Mouse (Mus musculus): Measurements from ENCODE around the gene Hecw2.

The Hecw2 gene

DNA sequence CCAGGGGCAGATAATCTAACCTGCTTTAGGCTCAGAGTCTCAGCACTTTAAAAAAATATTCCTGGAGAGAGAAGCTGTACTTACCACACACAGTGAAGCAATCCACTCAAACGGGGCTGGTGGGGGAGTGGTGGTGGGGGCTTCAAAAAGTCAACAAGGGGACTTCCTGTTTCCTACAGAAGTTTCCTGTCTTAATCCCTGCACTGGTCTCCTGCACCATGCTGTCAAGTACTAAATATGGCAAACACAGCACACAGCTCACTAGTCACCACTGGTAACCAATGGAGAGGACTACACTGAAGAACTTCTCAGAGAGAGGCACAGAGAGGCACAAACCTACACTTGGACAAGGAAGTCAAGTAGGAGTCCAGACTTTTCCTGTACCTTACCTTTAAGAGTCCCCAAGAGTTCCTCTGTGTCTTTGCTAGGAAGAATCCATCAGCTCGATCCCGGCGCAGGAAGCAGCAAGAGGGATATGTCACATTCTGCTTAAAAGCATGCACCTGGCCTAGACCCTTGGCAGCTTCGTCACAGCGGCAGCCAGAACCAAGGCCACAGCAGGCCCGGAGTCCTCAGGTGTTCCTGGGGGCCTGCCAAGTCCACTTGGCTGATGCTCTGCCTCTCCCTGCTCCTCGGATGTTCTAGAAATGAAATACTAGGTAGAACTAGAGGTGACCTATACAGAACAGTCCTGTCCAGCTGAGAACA, 217.0 kb downstream of the Hecw2 start:
- 72% methylated on average over 8 of the region's 8 CpGs for WGBS

- WGBS: 85% methylated on average over 5 of the region's 5 CpGs
Observed at GRCm38 (mm10) chr1:53976721-53977120, 218.2 kb downstream of the Hecw2 start.

- WGBS: 90% methylated on average over 8 of the region's 8 CpGs
Observed at GRCm38 (mm10) chr1:53976100-53976499, 218.9 kb downstream of the Hecw2 start.

- WGBS: 47% methylated on average over 5 of the region's 5 CpGs
Observed at GRCm38 (mm10) chr1:53974941-53975340, 220.0 kb downstream of the Hecw2 start.

- 61% methylated on average over 5 of the region's 5 CpGs for WGBS
Observed at GRCm38 (mm10) chr1:53970326-53970977, 224.5 kb downstream of the Hecw2 start.

- 47% methylated on average over 5 of the region's 5 CpGs for WGBS
Observed at GRCm38 (mm10) chr1:53952395-53952794, 242.6 kb downstream of the Hecw2 start.

- WGBS: 70% methylated on average over 2 of the region's 2 CpGs
Observed at GRCm38 (mm10) chr1:53945815-53946214, 249.2 kb downstream of the Hecw2 start.

DNA sequence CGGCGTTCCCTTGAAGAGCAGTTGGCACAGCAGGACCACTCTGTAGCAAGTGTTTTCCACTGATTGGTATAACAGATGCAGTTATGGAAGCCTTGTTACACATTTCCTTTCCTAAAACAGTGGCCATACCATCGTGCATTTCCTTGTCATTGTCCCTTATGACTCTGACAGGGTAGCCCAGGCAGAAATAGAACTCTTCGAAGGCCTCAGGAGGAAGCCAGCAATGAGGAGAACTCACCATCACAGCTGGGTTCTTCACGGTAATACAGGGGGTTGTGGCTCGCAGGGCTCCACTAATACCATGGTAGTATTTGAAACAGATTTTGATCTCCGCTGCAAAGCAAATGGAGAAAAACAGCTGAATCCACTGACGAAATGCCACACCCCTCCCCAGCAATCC, 252.5 kb downstream of the Hecw2 start:
- 72% methylated on average over 8 of the region's 8 CpGs for WGBS

DNA sequence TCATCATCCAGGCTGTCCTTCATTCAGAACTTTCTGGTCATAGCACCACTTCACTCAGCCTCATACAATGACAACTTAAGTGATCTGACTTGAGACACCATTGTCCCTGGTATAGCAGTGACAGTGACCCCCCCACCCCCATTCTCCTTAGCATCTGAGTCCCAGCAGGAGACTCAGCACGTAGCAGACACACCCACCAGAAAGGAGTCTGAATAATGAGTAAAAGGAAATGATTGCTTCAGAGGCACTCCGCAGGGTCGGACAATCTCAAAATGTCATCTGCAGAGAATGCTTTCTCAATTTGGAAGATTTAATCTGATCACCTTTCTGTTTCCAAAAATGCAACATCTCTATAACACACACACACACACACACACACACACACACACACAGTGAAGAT, 253.4 kb downstream of the Hecw2 start:
- 65% methylated on average over 3 of the region's 3 CpGs for WGBS

DNA sequence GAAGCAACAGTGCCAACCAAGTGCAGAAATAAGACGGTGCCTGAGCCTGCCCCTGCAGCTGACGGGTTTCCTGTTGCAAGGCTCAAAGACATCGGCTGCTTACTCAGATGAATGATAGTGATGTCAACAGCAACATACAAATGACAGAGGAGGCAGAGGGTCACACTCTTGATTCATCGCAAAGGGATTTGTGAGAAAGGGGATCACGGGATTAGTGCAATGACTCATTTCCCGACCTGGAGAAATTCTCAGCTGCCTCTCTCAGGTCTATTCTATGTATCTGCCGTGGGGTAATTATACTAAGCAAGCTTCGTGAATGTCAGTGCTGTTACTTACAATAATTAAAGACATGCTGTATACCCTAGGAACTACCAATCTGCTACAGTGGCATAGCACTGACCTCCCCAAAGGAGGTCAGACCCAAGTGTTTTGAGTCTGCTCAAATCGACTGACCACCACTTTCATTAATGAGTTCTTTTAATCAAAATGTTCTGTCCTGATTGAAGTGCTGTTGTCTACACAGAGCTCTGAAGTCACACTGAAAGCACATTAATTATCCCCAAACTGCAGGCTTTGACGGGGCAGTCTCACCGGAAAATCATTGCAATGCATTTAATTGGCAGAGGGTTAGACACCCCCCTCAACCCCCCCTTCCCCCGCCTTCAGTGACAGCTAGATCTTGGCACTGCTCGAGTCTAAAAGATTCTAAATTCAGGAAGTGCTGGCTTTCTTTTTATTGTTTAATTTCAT, 254.5 kb downstream of the Hecw2 start:
- 10% methylated on average over 13 of the region's 13 CpGs for WGBS

- WGBS: 63% methylated on average over 4 of the region's 4 CpGs
Observed at GRCm38 (mm10) chr1:53939291-53939690, 255.7 kb downstream of the Hecw2 start.

- 68% methylated on average over 2 of the region's 2 CpGs for WGBS
Observed at GRCm38 (mm10) chr1:53933308-53933707, 261.7 kb downstream of the Hecw2 start.

- WGBS: 74% methylated on average over 3 of the region's 3 CpGs
Observed at GRCm38 (mm10) chr1:53931314-53931713, 263.7 kb downstream of the Hecw2 start.

DNA sequence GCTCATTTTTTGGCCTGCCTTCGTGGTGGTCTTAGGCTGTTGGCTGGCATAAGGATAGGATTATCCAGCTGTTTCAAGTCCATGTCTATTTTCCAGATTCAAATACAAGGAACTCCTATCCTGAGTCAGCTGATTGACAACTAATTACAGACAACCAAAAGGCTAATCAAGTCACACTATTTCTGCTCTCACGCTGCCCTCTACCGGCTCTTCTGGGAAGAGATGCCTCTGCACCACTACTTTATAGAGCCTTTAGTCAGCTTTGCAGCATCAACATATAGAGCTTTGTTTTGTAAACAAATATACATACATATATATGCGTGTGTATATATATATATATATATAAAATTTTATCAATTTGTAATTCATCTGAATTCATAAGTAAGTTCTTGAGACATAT, 267.4 kb downstream of the Hecw2 start:
- 32% methylated on average over 4 of the region's 4 CpGs for WGBS

DNA sequence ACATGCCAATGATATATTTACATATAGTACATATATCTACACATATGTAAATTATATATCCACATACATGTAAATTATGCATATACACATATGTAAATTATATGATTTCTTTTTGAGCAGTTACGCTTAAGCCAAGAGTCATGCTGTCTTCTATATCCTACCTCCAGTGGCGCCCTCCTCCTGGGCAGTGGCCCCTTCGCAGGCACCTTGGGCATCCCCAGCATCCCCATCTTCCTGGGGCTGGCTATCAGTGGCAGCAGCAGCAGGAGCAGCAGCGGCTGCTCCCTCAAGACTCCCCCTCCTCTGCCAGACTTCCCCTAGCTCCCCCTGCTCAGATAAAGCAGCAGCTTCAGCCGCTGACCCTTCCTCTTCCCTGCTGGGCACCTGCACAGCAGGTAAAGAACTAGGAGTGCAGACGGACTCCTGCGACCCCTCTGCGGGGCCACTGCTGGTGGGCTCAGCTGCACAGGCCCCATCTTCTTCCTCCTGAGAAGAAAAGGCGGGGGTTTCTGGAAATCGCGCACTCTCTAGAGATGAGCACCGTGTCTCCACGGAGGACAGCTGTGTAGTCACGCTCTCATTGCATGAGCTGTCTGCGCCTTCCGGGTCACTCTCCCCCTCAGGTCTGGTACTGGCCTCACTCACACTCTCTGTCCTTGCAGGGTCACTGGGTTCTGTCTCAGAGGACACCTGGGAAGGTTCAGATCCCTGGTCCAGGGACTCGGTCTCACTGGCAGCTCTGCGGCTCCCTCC, 269.6 kb downstream of the Hecw2 start:
- WGBS: 71% methylated on average over 18 of the region's 18 CpGs

DNA sequence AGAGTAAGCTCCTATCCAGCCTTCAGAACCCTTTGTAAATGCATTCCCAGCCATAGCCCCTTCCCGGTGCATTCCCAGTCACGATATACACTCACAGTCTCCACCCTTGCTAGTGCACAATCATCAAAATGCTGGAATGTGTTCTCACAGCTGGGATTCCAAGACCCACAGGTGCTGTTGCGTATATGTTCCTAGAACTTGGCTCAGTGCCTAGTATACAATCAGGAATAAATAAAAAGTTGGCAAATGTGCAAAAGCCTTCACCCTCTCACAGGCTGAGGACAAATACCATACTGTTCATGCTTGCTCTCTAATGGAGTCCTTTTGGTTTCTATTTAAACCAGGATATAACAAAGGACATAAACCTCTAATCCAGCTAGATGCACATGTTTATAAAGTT, 283.1 kb downstream of the Hecw2 start:
- 61% methylated on average over 3 of the region's 3 CpGs for WGBS

GRCm38 (mm10) chr1:53910251-53910650, 284.7 kb downstream of the Hecw2 start:
- 58% methylated on average over 1 of the region's 1 CpGs for WGBS

GRCm38 (mm10) chr1:53909118-53909517, 285.9 kb downstream of the Hecw2 start:
- WGBS: under 1% methylated on average over 3 of the region's 3 CpGs

DNA sequence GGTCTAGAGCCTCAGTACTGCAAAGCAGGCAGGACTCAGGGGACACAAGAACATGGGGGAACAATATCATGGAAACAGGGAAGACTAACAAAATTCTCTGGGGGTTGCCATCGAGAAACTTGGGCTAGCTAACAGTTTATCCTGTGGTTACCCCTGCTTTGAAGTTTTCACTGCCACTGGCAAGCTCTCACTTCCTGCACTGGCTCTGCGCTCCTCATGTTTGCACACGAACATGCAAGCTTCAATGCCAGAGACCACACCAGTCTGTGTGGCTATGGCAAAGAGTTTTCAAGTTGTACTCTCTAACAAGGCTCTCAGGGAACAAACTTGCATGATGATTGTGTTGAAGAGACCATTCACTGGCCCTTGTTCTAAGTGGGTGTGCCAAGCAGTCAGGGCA, 288.8 kb downstream of the Hecw2 start:
- 64% methylated on average over 3 of the region's 3 CpGs for WGBS

- 97% methylated on average over 2 of the region's 2 CpGs for WGBS
Observed at GRCm38 (mm10) chr1:53900416-53900815, 294.6 kb downstream of the Hecw2 start.

DNA sequence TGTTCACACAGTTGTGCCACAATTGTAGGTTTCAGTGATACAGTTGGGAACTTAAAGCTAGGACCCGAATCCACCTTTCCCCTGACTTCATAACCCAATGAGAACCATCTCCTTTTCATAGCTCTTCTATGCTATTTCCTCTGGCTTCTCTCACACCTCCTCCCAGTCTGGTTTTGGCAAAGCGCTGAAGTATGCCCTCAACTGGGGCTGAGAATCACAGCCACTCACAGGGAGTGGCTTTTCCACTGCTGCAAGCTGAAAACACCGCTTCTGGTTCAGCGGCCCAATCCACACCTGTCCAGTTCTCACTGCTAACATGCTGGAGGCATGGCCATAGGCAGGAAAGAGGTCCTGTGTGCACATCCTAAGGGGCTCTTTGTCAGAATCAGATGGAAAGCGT, 300.7 kb downstream of the Hecw2 start:
- 73% methylated on average over 5 of the region's 5 CpGs for WGBS

DNA sequence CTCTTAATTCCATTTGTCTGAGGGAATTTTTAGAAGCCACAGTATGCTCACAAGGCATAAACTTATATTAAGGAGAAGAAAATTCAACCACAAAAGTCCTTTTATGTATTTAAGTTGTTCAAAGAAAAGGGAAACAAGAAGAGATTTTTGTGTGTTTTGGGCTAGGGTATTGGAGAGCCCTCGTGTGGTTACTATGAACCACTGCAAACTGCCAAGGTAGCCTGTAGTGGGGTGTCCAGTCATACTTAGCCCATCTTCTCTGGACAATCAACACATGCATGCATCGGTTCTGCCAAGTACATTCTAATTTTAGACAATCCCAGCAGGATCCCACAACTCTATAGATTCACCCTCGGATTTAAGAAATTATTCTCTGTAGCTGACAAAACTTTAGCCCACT, 304.6 kb downstream of the Hecw2 start:
- WGBS: 19% methylated on average over 3 of the region's 3 CpGs

Data from cerebral cortex, adult 2 months (tissue).